Mouse (Mus musculus) gastrocnemius, adult 8-10 months (tissue): ENCODE measurements around the gene Prtg. TPM values are rescaled to one million over a fixed set of nuclear protein-coding genes. Genes with fewer than 3 reads are reported as not detected.
A peak's percentile ranks its signal among the peaks of the same experiment; 100 is the strongest.

Experiments used
- DNase-seq, 2 experiments: peaks; one replicate each; pipeline ENCODE4 v3.0.0; 2022; ENCODE audit warnings: low spot score in 2 of 2
- total RNA-seq, 4 experiments: library from RNA; stranded (reverse); gene quantifications; 2 replicates each; pipeline ENCODE4 v1.2.4; 2022

Gene Prtg
- total RNA-seq, 4 experiments from 2014 or later = 0.07 to 0.38 (median 0.12) TPM

- DNase-seq = no peak
Measured at GRCm38 (mm10) chr9:72861235-72861634, 54.6 kb downstream of the Prtg start.

GRCm38 (mm10) chr9:72862186-72862585 is 55.5 kb downstream of the Prtg start:
- DNase-seq = no peak

GRCm38 (mm10) chr9:72862955-72863354 is 56.3 kb downstream of the Prtg start:
- no peak for DNase-seq

GRCm38 (mm10) chr9:72863773-72864172 is 57.1 kb downstream of the Prtg start:
- no peak for DNase-seq

- DNase-seq = no peak
Measured at GRCm38 (mm10) chr9:72867434-72867833, 60.8 kb downstream of the Prtg start.

- DNase-seq = no peak
Measured at GRCm38 (mm10) chr9:72868774-72869173, 62.1 kb downstream of the Prtg start.

GRCm38 (mm10) chr9:72871506-72872297 is 65.0 kb downstream of the Prtg start:
- no peak for DNase-seq

- DNase-seq = no peak
Measured at GRCm38 (mm10) chr9:72872298-72873130, 65.8 kb downstream of the Prtg start.

- no peak for DNase-seq
Measured at GRCm38 (mm10) chr9:72875878-72876277, 69.2 kb downstream of the Prtg start.

- no peak for DNase-seq
Measured at GRCm38 (mm10) chr9:72877905-72878304, 71.2 kb downstream of the Prtg start.

- DNase-seq = no peak
Measured at GRCm38 (mm10) chr9:72878656-72879055, 72.0 kb downstream of the Prtg start.

GRCm38 (mm10) chr9:72879601-72880000 is 72.9 kb downstream of the Prtg start:
- DNase-seq = no peak

- DNase-seq = no peak
Measured at GRCm38 (mm10) chr9:72880225-72880960, 73.7 kb downstream of the Prtg start.

GRCm38 (mm10) chr9:72881026-72881768 is 74.5 kb downstream of the Prtg start:
- DNase-seq = no peak

GRCm38 (mm10) chr9:72883940-72884339 is 77.3 kb downstream of the Prtg start:
- DNase-seq = no peak

GRCm38 (mm10) chr9:72889777-72890176 is 83.1 kb downstream of the Prtg start:
- no peak for DNase-seq

GRCm38 (mm10) chr9:72890499-72891085 is 83.9 kb downstream of the Prtg start:
- no peak for DNase-seq

GRCm38 (mm10) chr9:72892761-72893160 is 86.1 kb downstream of the Prtg start:
- DNase-seq = no peak

GRCm38 (mm10) chr9:72894796-72895352 is 88.2 kb downstream of the Prtg start:
- no peak for DNase-seq

GRCm38 (mm10) chr9:72902057-72902456 is 95.4 kb downstream of the Prtg start:
- DNase-seq = peak; percentile 8 to 46
